Comparison of ENCODE assay signal across 10 mouse cellular contexts in the genomic region with DNA sequence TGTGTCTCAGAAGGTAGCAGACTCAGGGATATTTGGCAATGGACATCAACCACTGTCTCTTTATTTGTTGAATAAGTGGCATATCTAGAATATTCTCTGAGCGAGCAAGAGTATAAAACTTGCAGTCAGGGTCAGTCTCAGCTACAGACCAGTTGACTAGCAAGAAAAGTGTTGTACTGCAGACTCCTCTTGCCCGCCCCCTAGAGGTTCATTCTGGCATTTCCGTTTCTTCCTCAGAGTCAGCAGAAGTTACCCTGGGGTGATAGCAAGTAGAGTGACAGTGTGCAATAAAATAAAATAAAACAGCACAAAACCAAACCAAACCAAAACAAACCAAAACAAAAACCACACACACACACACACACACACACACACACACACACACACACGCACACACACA.
A peak's percentile ranks its signal among the peaks of the same experiment; 100 is the strongest.
DNase-seq lines count a peak whose midpoint lies in the region; ATAC-seq and TF ChIP-seq lines count a peak whose summit lies in the region.
"Had no signal": no experiment of that assay in that cellular context is flagged by ENCODE, and none has a peak within 500 bp of the region (broad histone marks: within the 10 kb centered on the region; RNA-seq: fewer than 3 reads in every experiment).

No protein-coding gene starts in this region.

- H3K27ac ChIP-seq in heart, adult 2 months, result no peak overlapping the region
- H3K27ac ChIP-seq in lung, postnatal 0 days (ENCODE audit: low read length), result no peak overlapping the region

- H3K9ac ChIP-seq in heart, adult 2 months (ENCODE audit: low read depth, low read length), result no peak overlapping the region
- no peak overlapping the region for H3K9ac ChIP-seq in lung, postnatal 0 days (replicated peaks; ENCODE audit: low read depth)

- H3K4me3 ChIP-seq in heart, adult 2 months, result no peak overlapping the region
- H3K4me3 ChIP-seq in lung, postnatal 0 days (ENCODE audit: low read depth, low read length), result no peak overlapping the region

- no peak for ATAC-seq in lung, postnatal 0 days

- H3K4me1 ChIP-seq in heart, adult 2 months (ENCODE audit: control insufficient read depth, insufficient read depth, low read length), result no peaks in the 10 kb centered on the region
- no peaks in the 10 kb centered on the region for H3K4me1 ChIP-seq in lung, postnatal 0 days (ENCODE audit: insufficient read depth, low read depth, low read length)

- no peaks in the 10 kb centered on the region for H3K27me3 ChIP-seq in heart, adult 2 months (ENCODE audit: control insufficient read depth, insufficient read depth, low read length)
- H3K27me3 ChIP-seq in lung, postnatal 0 days (replicated peaks; ENCODE audit: insufficient read depth, low read length), result no peaks in the 10 kb centered on the region

- TF ChIP-seq POLR2A in heart, adult 2 months (IDR thresholded peaks at IDR 0.05; ENCODE audit: insufficient read depth, low read depth, low read length), result no peak

- no peaks in the 10 kb centered on the region for H3K9me3 ChIP-seq in lung, postnatal 0 days (ENCODE audit: low read length)

- H3K79me2 ChIP-seq in heart, adult 2 months (replicated peaks; ENCODE audit: control insufficient read depth, insufficient read depth, low read length), result no peaks in the 10 kb centered on the region

- TF ChIP-seq EP300 in heart, adult 2 months (IDR thresholded peaks at IDR 0.05; ENCODE audit: insufficient read depth, low read depth, low read length), result no peak
- no peak for TF ChIP-seq EP300 in lung, postnatal 0 days (IDR thresholded peaks at IDR 0.05)

- intact Hi-C loops in heart, adult 2 months (cut with DNase I), result no loop called here
- intact Hi-C loops in heart, postnatal 36 days (cut with DNase I), result no loop called here

- no peaks in the 10 kb centered on the region for H3K36me3 ChIP-seq in heart, adult 2 months (ENCODE audit: control insufficient read depth, insufficient read depth, low read length)
- H3K36me3 ChIP-seq in lung, postnatal 0 days (ENCODE audit: insufficient read depth, low read length), result no peaks in the 10 kb centered on the region

- 49% methylated on average over 4 of the region's 4 CpGs for WGBS in heart, adult 2 months
- WGBS in lung, postnatal 0 days, result 52% methylated on average over 4 of the region's 4 CpGs

- no peak overlapping the region for H3K4me2 ChIP-seq in lung, postnatal 0 days (replicated peaks; ENCODE audit: low read depth, low read length)

- no peak for DNase-seq in heart, adult 2 months
- DNase-seq in heart, postnatal 36 days, result no peak
- DNase-seq in lung, postnatal 0 days (ENCODE audit: low spot score), result no peak
- DNase-seq in lung, postnatal 25 days (ENCODE audit: low spot score), result no peak
- peak; percentile 24 for DNase-seq in adrenal gland, postnatal 25 days
- peak; percentile 6 for DNase-seq in retina, postnatal 1 day
- no peak for DNase-seq in spleen, postnatal 36 days (ENCODE audit: low spot score in 2 of 2)
- DNase-seq in spleen, postnatal 4 days (ENCODE audit: low spot score in 2 of 2), result no peak
- DNase-seq: cerebellum, adult 11-12 months; spleen, adult 18-20 months had no signal

- TF ChIP-seq CTCF in heart, adult 2 months (IDR thresholded peaks at IDR 0.05), result peak; percentile 18; the same call in 1 of the 2 replicates
- peak; percentile 23; the same call in 1 of the 2 replicates for TF ChIP-seq CTCF in lung, postnatal 0 days (IDR thresholded peaks at IDR 0.05)

Comparison
In these comparisons a context has a peak if more than half of its experiments do, and no peak if none do; other contexts are left out.
1. DNase-seq: peak in adrenal gland, postnatal 25 days (single experiment) and retina, postnatal 1 day (single experiment); none in heart, adult 2 months (0 of 2), heart, postnatal 36 days (0 of 2), lung, postnatal 0 days (single experiment), lung, postnatal 25 days (single experiment), spleen, postnatal 36 days (0 of 2) and spleen, postnatal 4 days (0 of 2).